Mouse (Mus musculus) hindlimb bud, embryonic 11.5 days (tissue): ENCODE measurements around the gene Tbx22.

Source experiments
- DNase-seq: peaks from one replicate; pipeline ENCODE4 v3.0.0-alpha.2; 2012; ENCODE audit warnings: low read depth, low spot score; ENCODE audit errors: extremely low spot score

Tbx22 gene

GRCm38 (mm10) chrX:107667664-107668063 lies at the start of gene Tbx22:
Gene Tbx22, plus strand, starts transcription at chrX:107667964.
- DNase-seq: no peak

DNA sequence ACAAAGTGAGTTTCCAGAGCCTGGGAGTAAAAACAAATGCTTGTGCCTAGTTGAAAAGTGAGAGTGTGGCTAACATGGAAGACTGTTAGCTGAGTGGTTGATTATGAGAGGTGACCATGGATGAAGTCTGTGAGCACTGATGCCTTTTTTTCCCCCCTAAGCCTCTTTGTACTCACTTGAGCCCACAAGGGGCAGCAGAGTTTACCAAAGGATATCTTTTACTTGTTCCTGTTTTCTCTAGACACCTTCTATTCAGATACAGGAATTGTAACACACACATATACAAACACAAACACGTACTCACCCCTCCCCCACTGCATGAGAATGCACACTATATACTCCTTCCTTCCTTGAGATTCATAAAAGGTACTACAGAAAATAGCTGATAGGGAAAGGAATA lies 913 bp downstream of the Tbx22 start:
- no peak for DNase-seq

GRCm38 (mm10) chrX:107679203-107679602 lies 11.4 kb downstream of the Tbx22 start:
- no peak for DNase-seq

DNA sequence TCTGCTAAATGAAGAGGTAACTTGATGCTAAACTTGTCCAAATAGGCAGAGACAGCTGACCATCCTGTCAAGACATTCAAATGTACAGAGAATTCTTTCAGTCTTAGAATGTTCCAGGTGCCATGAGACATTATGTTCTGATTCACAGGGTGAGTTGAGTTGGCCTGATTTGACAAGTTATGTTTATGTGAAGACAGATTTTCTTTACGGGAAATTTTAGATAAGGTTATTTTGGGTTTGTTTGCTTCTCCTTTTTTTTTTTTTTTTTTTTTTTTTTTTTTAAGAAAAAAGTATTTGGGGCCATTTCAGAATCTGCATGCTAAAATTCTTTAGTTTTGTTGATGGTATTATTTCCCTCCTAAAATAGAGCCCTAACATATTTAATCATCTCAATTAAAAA lies 40.8 kb downstream of the Tbx22 start:
- no peak for DNase-seq

DNA sequence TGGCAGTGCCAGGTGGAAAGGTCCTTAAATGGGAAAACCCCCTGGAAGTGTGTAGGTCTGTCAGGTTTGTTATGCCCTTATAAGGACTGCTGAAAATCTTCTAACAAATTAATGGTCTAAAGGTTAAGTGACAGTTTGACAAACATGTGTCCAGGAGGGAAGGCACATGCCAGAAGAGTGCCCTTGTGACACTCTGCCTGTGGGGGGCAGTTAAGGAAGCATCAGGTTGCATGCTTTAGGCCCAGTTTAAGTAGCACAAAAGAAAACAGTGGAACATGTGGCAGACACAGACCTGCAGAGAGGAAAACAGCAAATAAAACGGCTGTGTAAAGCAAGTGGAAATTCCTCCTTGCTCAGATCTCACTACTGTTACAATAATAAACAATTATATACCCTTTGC lies 55.8 kb downstream of the Tbx22 start:
- no peak for DNase-seq
